Mouse (Mus musculus): Measurements from ENCODE around the gene Sept11.

DNA sequence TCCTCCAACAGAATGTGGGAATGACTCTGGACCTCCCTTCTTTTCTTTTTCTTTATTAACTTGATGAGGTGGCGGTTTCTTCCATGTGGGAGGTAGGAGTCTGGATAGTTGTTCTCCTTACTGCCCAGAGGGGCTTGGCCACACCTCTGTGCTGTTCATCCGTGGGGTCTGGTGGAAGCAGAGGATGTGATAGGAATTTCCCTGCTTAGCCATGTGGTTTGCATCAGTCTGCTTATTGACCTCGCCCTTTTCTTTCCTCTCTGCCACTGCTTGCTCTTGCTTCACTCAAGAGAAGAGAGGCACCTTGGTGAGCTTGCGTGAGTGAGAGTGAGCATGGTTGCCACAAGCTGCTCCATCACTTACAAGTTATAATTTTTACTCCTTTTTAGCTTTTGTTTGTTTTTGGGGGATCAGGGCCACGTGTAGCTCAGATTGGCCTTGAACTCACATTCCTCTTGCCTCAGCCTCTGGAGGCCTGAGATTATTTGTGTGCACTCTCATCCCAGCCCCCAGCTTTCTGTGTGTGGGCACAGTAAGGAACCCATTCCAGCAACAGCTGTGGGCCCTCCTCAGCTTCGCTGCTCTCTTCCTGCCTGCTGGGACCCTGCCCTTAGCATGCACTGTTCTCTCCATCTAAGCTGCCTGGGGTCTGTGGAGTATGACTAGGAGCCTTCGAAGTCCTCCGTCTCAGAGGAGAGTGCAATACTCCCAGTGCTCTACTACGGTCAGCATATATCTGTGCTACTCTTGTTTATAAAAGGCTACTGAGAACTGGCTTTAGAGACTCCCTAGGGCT lies 31.0 kb downstream of the Sept11 start:
- no peak for TF ChIP-seq CTCF (IDR thresholded peaks at IDR 0.05; ENCODE audit: borderline replicate concordance, insufficient read depth, low read length)
- TF ChIP-seq POLR2A (IDR thresholded peaks at IDR 0.05; ENCODE audit: low read depth, low read length) = no peak

All from embryonic fibroblast, embryonic 13.5 days (primary cell).